In the genomic region with DNA sequence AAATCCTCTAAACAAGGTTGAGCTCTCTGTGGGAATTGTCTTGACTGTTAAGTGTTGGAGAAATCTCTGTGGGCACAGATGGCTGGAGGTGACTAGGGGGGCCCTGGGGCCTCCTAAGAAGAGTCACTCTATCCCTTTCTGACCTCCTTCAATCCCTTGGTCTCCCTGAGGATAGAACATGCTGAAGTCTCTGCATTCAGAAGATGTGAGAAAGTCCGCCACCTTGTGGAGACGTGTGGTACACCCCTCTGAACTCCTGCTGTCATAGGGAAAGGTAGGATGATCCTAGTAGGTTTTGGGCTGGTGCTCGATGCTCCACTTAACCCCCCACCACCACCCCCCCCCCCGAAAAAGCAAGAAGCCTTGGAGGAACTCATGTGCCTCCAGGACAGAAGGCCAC, we compare ENCODE assay signal across 8 mouse cellular contexts. TPM values are rescaled to one million over a fixed set of nuclear protein-coding genes. Genes with fewer than 3 reads are reported as not detected.
A peak's percentile ranks its signal among the peaks of the same experiment; 100 is the strongest.
DNase-seq lines count a peak whose midpoint lies in the region; ATAC-seq lines count a peak whose summit lies in the region.

No protein-coding gene starts in this region.

- intact Hi-C loops in gastrocnemius, postnatal 36 days (cut with DNase I), result loop anchor here (5.0 kb wide), 1 partner anchor 94 kb away; no protein-coding TSS in a partner anchor

- peak; percentile 63 for DNase-seq in gastrocnemius, adult 18-20 months (ENCODE audit: low spot score)
- DNase-seq in gastrocnemius, postnatal 25 days, result no peak
- peak; percentile 44 to 61 for DNase-seq in gastrocnemius, postnatal 36 days
- DNase-seq in layer of hippocampus, adult 9-10 months (ENCODE audit: low spot score), result peak; percentile 56
- peak; percentile 58 for DNase-seq in lung, postnatal 25 days (ENCODE audit: low spot score)
- DNase-seq in spleen, adult 18-20 months, result peak; percentile 26 to 65

- ATAC-seq in activated CD4-positive, CD25-positive, alpha-beta regulatory T cell, adult 4 months, result peak; percentile 74
- peak; percentile 77 for ATAC-seq in common myeloid progenitor, adult 5-6 weeks (replicated peaks; ENCODE audit: low read depth, poor library complexity, severe bottlenecking)

RNA-seq across cellular contexts. Expression of a gene that starts 5.9 kb away (rescaled TPM):
- total RNA-seq in gastrocnemius, adult 18-20 months (2021), result 10 to 100 TPM; 47.4 to 51.5 TPM
- total RNA-seq in gastrocnemius, postnatal 25 days (2021), result 10 to 100 TPM; 44.9 to 50.4 TPM
- polyA plus RNA-seq in activated CD4-positive, CD25-positive, alpha-beta regulatory T cell, adult 4 months (2017; shearing (Covaris generic)), result 10 to 100 TPM; 24.0 to 31.0 TPM
- 23.2 and 35.7 TPM in 2 replicates for total RNA-seq in common myeloid progenitor, adult 5-6 weeks (2017)
- total RNA-seq in gastrocnemius, postnatal 36 days (2021), result 10 to 100 TPM; 45.2 to 45.4 TPM

RNA-seq across cellular contexts. Expression of a gene that starts 55.6 kb away (rescaled TPM):
- not detected for total RNA-seq in gastrocnemius, adult 18-20 months (2021)
- not detected for total RNA-seq in gastrocnemius, postnatal 25 days (2021)
- polyA plus RNA-seq in activated CD4-positive, CD25-positive, alpha-beta regulatory T cell, adult 4 months (2017; shearing (Covaris generic)), result not detected
- total RNA-seq in common myeloid progenitor, adult 5-6 weeks (2017), result not detected in 2 replicates
- total RNA-seq in gastrocnemius, postnatal 36 days (2021), result not detected
